Mouse (Mus musculus) cerebral cortex, adult 2 months (tissue): ENCODE measurements around the gene Syp.

ENCODE experiments used
- WGBS: fragments of 180-500 bp; shearing (Covaris S2); methylation state at CpG from one replicate; pipeline ENCODE4 v1.1.7; 2018; 5-methylcytosine and 5-hydroxymethylcytosine counted together

The Syp gene

DNA sequence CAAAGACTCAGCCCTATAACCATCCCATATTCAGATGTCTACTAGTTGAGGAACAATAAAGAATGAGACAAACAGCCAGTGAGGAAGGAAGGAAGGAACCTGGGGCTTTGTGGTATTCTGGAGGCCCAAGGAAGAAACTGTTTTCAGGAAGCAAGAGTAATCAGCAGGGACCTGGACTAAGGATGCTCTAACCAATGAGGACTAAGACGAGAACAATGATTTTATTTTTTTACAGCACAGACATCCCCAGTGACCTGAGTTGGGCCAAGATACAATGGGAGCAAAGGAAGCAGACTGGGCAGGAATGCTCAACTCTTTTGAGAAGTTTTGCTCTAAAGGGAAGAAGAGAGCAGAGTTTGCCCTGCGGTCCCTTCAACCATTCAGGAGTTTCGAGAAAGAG lies 24.7 kb downstream of the Syp start:
- WGBS, result 69% methylated on average over 3 of the region's 3 CpGs

DNA sequence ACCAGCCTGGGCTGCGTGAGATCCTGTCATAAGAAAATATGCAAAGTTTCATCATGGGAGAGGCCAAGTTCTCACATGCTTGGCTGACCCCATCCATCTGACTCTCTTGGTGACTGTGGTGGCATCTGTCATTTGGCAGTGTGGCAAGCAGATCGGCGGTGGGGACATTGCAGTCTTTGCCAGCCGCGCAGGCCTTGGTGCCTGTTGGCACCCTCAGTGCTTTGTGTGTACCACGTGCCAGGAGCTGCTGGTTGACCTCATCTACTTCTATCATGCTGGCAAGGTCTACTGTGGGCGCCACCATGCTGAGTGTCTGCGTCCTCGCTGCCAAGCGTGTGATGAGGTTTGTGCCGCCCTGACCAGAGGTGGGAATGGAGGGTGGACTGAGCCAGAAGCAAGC lies 26.5 kb downstream of the Syp start:
- WGBS, result 86% methylated on average over 11 of the region's 11 CpGs

DNA sequence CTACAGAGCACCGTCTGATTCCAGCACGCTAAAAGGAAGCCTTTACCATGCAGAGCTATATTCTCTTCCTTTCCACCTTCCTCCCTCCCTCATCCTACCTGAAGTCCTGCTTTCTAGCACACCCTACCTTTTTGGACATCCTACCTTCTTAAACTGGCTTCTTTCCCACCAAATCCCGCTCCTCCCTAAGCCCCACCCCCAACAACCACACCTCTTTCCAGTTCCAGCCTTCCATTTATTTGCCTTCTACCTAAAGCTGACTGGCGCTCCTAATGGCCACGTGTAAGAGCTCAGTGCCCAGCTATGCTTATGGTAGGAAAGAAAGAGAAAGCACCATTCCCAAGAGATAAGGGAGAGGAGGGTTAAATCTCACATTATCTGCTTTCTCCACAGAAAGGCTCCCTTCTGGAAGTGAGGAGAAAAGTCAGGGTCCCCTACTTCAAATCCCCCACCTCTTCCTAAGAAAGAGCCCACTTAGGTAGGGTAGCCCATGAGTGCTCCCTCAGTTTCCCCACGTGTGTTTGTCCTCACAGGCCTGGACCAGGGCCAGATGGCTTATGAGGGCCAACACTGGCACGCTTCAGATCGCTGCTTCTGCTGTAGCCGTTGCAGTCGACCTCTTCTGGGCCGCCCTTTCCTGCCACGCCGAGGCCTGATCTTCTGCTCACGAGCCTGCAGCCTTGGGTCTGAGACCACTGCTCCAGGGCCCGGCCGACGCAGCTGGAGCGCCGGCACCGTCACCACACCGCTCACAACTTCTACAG lies 27.6 kb downstream of the Syp start:
- WGBS, result 79% methylated on average over 21 of the region's 21 CpGs

DNA sequence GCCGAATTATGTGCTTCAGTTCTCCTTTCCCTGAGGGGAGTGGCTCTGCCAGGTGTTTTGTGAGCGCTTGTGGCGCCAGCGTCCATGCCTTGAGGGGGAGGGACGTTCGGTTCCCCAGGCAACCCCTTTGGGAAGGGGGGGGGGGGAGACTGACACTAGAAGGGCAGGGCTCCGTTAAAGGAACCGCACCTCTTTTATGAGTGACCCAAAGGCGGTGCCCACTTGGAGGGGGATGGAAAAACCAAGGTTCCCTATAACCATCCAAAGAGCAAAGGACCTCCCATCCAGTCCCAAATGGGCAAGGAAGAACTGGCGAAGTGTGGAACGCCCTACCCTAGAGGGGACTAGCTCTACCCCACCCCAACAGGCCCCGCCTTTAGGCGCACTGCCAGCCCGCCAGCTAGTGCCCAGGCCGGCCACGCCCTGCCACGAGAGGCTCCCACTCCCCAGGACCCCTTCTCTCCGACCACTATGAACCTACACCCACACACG lies 32.2 kb downstream of the Syp start:
- 13% methylated on average over 18 of the region's 19 CpGs for WGBS

DNA sequence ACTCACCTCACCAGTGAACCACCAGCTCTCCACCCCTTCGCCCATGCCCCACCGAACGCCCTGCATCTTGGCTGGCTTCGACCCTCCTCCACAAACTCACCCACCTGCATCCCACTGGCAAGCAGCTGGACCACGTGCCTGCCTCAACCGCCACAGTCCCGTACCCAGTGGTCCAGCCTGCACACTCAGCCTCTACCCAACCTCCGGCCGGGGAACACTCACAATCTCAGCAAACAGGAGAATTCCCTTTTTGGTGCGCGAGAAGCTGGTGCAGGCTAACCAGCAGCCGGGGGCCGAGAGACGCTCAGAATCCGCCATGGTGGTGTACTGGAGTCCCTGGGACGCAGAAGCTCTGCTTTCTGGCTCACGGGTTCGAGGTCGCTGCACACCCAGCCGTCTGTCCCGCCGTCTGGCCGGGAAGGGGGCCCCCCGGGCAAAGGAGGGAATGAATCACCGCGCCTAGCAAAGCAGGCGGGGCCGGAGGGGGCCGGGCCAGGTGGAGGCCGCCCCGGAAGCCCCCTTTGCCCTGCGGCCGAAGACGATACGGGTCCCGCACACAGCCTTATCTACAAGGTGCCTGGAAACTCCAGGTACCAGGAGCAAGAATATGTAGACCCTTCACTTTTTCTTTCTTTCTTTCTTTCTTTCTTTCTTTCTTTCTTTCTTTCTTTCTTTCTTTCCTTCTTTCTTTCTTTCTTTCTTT lies 32.8 kb downstream of the Syp start, which contains the start of gene Plp2:
Gene Plp2, minus strand, starts transcription at position 470 of the 703 bp plus-strand sequence.
- WGBS, result 5% methylated on average over 35 of the region's 36 CpGs

DNA sequence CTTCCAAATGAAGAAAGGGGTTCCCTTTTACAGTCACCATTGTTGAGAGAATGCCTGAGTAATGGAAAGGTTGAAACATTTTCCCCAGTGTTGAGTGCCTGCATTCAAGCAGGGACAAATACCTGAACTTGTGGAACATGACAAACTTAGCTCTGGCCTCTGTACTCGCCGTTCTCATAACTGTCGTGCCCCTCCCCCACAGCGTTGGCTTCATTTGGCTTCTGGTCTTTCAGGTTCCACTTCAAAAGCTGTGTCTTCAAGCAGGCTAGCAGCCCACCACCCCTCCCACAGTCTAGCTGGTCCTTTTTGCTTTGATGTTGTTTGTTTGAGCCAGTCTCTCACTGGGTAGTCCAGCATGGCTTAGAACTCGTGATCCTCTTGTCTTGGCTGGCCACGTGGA lies 34.5 kb downstream of the Syp start:
- 66% methylated on average over 6 of the region's 6 CpGs for WGBS

DNA sequence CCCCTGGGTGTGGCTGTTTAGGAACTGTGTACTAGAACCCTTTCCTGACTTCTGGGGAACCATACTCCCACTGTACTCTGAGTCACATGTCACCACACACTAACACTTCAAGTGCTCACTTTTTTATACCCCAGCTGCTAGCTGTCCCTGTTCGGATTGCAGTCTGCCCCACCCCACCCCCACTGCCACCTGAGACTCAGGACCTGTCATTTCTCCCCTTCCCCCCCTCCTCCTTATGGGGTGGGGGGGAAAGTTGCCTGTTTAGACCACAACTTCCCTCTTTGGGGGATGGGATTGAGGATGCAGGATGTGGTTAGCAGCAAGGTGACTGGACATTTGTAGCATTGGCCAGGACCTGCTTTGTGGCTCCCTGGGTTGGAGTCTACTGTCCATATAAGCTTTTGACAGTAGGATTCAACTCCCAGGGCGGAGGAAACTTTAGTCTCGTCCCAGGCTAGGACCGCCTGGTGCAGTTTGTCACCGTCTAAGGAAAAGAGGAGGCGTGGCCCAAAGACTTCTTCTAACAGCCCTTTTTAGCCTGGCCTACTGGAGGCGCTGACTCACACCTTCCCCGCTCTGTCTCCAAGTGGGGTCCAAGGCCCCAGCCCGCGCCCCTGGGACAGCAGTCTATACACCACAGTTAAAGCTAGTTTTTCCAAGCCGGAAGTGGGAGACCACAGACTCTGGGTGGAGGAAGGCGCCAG lies 35.5 kb downstream of the Syp start:
- WGBS, result 44% methylated on average over 11 of the region's 12 CpGs

DNA sequence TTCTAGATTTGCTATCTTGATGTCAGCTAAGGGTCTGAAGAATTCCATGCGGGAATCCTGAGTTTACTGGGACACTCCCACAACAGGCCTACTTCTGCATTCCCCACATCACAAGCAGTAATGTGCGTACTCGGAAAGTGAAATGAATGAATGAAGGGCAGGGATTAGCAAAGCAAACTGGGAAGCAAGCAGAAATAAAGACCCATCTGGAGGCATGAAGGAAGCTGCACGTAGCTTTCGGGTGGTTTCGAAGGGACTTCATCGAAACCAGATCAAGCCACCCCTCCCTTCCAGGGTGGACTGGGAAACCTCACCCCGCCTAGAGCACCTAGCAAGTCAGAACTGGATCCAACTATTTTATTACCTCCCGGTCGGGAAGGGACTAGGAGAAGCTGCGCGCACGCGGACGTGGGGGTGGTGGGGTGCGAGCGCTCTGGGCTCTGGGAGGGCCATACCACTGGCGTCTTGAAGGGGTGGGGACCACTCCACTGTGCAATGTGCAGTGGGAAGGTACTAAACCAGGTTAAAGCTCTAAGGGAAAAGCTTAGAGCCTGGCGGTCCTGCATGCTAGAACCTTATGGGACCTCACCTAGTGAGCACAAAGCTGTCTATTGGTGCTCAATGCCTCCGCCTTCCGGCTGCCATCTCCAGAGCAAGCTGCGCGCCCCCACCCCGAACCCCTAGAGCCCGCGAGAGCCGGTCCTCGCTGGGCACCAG lies 36.2 kb downstream of the Syp start:
- 17% methylated on average over 28 of the region's 28 CpGs for WGBS

DNA sequence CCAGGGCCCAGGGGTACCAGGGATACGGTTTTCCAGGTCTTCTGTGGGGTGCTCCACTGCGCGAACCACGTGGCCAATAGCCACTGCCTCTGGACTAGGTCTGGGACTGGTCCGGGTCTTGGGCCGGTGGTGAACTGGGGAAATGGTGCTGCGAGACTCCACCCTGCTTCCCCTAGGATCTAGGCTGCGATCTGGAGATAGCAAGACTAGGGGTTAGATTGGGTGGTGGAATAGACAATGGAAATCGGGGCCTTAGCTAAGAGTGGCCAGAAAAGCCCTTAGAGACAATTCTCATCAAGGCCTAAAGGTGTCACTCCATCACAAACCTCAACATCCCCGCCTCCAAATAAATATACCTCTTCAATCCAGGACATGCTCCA lies 36.7 kb downstream of the Syp start:
- 46% methylated on average over 10 of the region's 10 CpGs for WGBS

DNA sequence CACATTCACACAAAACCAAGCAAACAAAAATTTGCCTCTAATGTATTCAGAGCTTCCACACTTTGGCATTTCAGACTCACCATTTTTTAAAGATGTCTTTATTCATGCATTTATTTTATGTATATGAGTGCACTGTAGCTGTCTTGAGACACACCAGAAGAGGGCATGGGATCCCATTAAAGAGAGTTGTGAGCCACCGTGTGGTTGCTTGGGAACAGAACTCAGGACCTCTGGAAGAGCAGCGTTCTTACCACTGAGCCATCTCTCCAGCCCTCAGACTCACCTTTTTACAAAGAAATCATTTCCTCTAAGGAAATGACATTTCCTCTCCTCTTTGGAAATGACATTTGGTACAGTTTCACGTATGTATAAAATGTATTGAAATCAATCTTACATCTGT lies 40.7 kb downstream of the Syp start:
- 21% methylated on average over 3 of the region's 3 CpGs for WGBS

DNA sequence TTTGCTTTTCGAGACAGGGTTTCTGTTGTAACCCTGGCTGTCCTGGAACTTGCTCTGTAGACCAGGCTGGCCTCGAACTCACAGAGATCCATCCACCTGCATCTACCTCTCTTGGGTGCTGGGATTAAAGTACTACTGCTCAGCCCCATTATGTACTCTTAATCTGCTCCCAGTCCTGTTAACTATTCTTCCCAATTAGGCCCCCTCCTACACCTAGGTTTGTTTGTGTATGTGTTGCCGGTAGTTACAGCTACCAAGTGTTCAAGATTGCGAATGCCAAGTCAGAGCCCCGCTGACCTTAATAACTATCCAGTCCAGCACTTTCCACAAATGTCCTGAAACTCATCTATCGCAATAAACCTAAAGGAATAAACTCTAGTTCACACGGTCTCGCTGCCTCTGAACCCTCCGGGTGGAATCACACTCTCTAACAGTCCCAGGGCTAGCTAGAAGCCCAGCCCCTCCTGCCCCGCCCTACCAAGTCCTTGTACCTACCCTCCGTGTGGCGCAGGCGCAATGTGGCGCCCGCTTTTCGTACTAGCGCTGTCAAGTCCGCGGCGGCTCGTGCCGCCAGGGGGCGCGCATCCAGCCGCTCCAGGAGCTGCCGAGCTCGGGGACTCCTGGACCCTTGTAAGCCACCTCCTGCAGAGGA lies 41.3 kb downstream of the Syp start:
- WGBS, result 6% methylated on average over 27 of the region's 27 CpGs

DNA sequence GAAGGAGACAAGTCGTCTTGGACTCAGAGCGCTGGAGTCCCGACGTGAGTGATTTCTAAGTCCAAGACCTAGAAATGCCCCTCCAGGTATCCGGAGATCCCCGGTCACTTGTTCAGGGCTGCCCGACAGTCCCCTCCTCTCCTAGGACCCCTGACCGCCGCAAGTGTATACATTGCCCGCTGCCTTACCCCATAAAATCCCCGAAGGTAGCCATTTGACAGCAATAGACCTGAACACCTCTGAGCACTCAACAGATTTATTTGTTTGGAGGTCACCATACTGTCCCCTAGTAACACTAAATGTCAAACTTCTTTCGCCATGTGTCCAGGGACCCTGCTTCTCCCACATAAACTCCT lies 41.8 kb downstream of the Syp start:
- 13% methylated on average over 12 of the region's 12 CpGs for WGBS

DNA sequence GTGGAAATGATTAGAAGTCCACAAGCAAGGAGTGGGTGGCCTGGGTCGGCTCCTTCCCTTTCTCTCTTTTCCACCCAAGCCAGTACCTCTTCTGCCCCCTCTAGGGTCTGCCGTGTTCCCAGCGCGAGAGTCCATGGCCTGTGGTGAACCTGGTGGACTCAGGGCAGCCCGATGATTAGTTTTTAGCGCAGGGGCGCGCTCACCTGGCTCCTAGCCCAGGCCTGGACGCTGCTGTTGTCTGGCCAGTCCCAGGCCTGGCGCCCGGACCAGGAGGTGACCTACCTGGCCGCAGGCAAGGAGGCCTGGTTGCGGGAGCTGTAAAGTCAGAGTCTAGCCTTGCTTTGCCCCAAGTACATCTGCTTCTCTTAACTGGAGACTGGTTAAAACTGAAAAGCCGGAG lies 42.6 kb downstream of the Syp start, which contains the start of gene Magix:
Gene Magix, minus strand, starts transcription at position 388 of the 400 bp plus-strand sequence.
- WGBS, result 52% methylated on average over 14 of the region's 14 CpGs

DNA sequence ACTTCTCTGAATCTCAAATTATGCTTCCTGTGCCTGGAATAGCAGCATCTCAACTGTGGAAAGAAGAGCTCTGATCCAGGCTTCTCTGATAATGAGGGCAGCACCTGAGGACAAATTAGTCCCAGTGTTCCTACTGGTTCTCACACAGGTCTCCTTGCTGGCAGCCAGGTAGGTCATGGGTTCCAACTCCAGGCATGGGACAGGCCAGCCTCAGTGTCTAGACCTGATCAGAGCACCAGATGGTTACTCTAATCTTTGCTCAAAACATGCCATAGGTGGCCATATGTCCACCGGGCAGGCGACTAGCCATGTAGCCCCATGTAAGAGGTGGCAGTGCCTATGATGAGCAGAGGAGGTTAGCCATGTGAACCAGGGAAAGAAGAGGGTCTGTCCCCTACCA lies 50.0 kb downstream of the Syp start:
- WGBS, result 96% methylated on average over 2 of the region's 2 CpGs

DNA sequence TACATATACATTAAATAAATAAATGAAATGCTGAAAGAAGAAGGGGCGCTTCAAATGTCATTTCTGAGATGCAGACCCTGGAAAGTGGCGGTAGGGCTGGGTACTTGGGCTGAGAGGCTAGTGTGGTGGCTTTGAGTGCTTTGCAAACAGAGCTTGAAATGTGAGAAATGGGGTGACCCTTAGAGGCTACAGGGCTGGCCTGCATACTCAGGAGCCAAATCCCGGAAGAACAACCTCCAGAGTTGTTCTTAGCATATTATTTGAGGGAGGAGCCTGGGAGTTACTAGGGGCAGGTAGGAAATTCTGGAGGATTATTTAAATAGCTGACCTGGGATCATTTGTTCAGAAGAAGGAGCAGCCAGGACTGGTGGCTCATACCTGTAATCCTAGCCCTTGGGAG lies 52.2 kb downstream of the Syp start:
- WGBS, result 81% methylated on average over 3 of the region's 3 CpGs

DNA sequence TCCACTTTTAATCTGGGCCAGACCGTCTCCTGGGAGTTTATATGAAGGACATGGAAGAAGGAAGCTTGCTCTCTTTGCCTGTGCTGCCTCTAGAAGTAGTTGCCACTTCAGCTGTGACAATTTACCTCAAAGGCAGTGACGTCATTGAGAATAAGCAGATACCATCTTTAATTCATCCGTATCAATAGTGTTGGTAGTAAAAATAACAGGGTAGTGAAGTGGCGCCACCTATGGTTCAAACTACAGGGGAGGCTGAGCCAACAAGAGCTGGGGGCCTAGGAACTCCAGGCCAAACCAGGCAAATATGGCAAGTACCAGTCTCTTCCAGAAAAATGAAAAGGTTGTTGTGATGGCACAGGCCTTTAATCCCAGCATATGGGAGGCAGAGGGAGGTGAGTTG lies 54.6 kb downstream of the Syp start:
- 26% methylated on average over 4 of the region's 4 CpGs for WGBS

DNA sequence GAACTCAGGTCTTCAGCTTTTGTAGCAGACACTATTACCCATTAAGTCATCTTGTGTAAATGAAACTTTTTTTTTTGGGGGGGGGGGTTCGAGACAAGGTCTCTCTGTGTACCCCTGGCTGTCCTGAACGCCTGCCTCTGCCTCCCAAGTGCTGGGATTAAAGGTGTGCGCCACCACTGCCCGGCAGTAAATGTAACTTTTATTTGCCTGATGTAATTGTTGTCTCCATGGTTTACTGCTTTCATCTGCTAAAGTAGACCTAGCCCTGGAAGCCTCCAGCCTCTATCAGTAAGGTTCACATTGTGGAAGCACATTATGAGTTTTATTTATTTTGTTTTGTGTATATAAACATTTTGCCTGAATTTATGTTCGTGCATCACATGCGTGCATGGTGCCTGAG lies 58.2 kb downstream of the Syp start:
- 37% methylated on average over 6 of the region's 6 CpGs for WGBS

DNA sequence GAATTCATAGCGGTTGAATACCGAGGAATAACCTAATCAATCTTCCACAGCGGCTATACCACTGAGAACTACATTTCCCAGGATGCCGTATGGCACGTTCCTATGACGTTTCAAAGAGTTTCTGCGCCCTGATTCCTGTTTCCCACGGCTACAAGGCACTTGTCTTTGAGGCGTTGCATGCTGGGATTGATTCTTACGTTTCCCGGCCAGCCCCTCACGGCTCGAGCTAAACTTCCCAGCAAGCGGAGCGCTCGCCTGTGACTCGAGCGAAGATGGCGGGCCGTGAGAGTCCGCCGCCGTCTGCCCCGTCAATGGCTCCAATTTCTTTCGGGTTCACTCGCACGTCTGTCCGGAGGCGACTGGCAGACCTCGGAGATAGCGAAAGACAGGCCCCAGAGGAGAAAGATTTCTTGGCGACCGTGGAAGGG lies 58.7 kb downstream of the Syp start, which contains the start of gene Gpkow:
Gene Gpkow, plus strand, starts transcription at position 178 of the 428 bp plus-strand sequence.
- 4% methylated on average over 33 of the region's 33 CpGs for WGBS
